Mouse (Mus musculus) bone marrow, adult 2 months (tissue): ENCODE measurements around the gene Otop2.

ENCODE experiments used
- CTCF ChIP-seq: fragments of 200-500 bp; IDR thresholded peaks from 2 replicates; pipeline ENCODE4 v1.5.1; 2011; ENCODE audit warnings: low read length, control low read depth; ENCODE audit not compliant: control insufficient read depth, insufficient read depth
- POLR2A ChIP-seq: fragments of 200-500 bp; IDR thresholded peaks from 2 replicates; pipeline ENCODE4 v1.6.1; 2011; ENCODE audit warnings: low read depth, mild to moderate bottlenecking, control low read depth, low read length, borderline replicate concordance; ENCODE audit not compliant: control insufficient read depth

DNA sequence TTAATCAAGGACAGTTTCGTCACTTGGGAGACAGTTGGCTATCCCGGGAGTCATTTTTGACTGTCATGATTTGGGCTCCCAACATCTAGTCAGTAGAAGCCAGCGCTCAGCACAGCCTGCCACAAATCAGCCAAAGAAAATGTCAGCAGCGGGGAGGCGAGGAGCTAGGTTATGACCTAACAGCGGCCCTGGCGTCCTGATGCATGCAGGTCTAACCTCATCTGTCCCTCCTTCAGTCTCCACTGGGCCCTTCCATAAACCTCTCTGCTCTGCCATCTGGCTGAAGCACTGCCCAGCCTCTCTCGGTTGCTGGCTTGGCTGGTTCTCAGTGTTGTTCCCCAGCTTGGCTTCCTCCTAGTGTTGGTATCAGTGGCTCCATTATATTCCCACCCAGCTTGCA is 24.7 kb upstream of the Otop2 start:
- TF ChIP-seq POLR2A: no peak
- TF ChIP-seq CTCF: no peak
